Mouse (Mus musculus) G1E (cell line): ENCODE data around the gene Msl1.

Experiments used
- CTCF ChIP-seq: IDR thresholded peaks from 2 replicates; pipeline ENCODE4 v1.5.1; 2012; ENCODE audit warnings: low read depth, low read length, inconsistent platforms, mixed read lengths
- GATA1 ChIP-seq: IDR thresholded peaks from 2 replicates; pipeline ENCODE4 v1.6.1; 2012; ENCODE audit warnings: borderline replicate concordance, low read length, inconsistent platforms, mixed read lengths
- GATA2 ChIP-seq: IDR thresholded peaks from 2 replicates; pipeline ENCODE4 v1.6.1; 2012; ENCODE audit warnings: low read depth, low read length, inconsistent platforms, borderline replicate concordance
- POLR2AphosphoS5 ChIP-seq: IDR thresholded peaks from 2 replicates; pipeline ENCODE4 v1.6.1; 2012; ENCODE audit warnings: low read depth, low read length, inconsistent platforms; ENCODE audit not compliant: insufficient replicate concordance
- TAL1 ChIP-seq: conservative IDR thresholded peaks from 2 replicates; pipeline ENCODE4 v1.6.1; 2012; ENCODE audit warnings: low read depth, low read length, inconsistent platforms, mixed read lengths

DNA sequence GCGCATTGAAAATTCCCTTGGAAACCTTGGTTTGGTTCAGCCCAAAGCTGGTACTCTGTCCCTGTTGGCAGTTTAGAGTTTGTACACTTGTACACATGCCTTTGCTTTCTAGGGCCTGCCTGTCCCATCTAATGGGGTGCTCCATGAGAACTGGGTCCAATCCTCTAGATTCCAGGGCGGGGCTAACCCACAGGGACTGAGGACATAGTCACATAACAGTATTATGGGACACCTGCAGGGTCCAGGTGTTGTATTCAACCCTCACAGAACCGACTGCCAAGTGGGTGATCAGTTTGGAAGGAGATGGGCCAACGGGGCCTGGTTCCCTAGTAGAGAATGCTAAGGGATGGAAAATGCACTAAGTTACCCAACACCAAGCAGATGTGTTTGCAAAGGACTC, 33.4 kb upstream of the Msl1 start:
- no peak for TF ChIP-seq CTCF
- no peak for TF ChIP-seq GATA1
- TF ChIP-seq POLR2AphosphoS5 = no peak
- no peak for TF ChIP-seq TAL1
- TF ChIP-seq GATA2 = no peak
